In genomic region chr1:58018856-58019255, GRCm38 (mm10) we compare ENCODE assay signal across 8 mouse cellular contexts. TPM values are rescaled to one million over a fixed set of nuclear protein-coding genes. Genes with fewer than 3 reads are reported as not detected.
DNase-seq lines count a peak whose midpoint lies in the region; TF ChIP-seq lines count a peak whose summit lies in the region.

Kctd18 (minus strand) TSS chr1:58018956.

- no peaks in the 10 kb centered on the region for H3K36me3 ChIP-seq in kidney, adult 2 months (ENCODE audit: control insufficient read depth, insufficient read depth, low read length)

- no peaks in the 10 kb centered on the region for H3K27me3 ChIP-seq in kidney, adult 2 months (replicated peaks; ENCODE audit: control insufficient read depth, insufficient read depth, low read length)

- H3K4me3 ChIP-seq in kidney, adult 2 months (ENCODE audit: insufficient read depth, low read depth, low read length): no peak within 1 kb of the TSS
- H3K4me3 ChIP-seq in lung, adult 2 months (replicated peaks; ENCODE audit: extremely low read depth, low read depth, low read length): no peak within 1 kb of the TSS

- WGBS in kidney, adult 2 months: 98% methylated on average over 7 of the region's 7 CpGs
- 94% methylated on average over 7 of the region's 7 CpGs for WGBS in lung, adult 2 months

- no peak for TF ChIP-seq CTCF in kidney, adult 2 months (conservative IDR thresholded peaks at IDR 0.05; ENCODE audit: insufficient read depth, insufficient read length, low read depth, low read length)
- no peak for TF ChIP-seq CTCF in lung, adult 2 months (IDR thresholded peaks at IDR 0.05; ENCODE audit: insufficient read depth, low read length)

- no peak within 1 kb of the TSS for H3K27ac ChIP-seq in kidney, adult 2 months (ENCODE audit: insufficient read depth, low read depth, low read length)

- TF ChIP-seq POLR2A in kidney, adult 2 months (IDR thresholded peaks at IDR 0.05; ENCODE audit: low read depth, low read length): no peak
- TF ChIP-seq POLR2A in lung, adult 2 months (IDR thresholded peaks at IDR 0.05; ENCODE audit: borderline replicate concordance, extremely low read depth, low read depth, low read length): no peak

- no peaks in the 10 kb centered on the region for H3K4me1 ChIP-seq in kidney, adult 2 months (ENCODE audit: control insufficient read depth, insufficient read depth, low read length)
- no peaks in the 10 kb centered on the region for H3K4me1 ChIP-seq in lung, adult 2 months (ENCODE audit: control insufficient read depth, insufficient read depth, low read length)

- DNase-seq in frontal cortex, adult 2 months (ENCODE audit: extremely low spot score in 1 of 2, low spot score in 1 of 2): no peak
- DNase-seq in frontal cortex, postnatal 25 days (ENCODE audit: low spot score in 2 of 2): no peak
- DNase-seq in urinary bladder, adult 2 months (ENCODE audit: low spot score): no peak
- DNase-seq in urinary bladder, postnatal 25 days (ENCODE audit: low spot score): no peak
- DNase-seq in left cerebral cortex, postnatal 4 days: no peak
- DNase-seq in spleen, postnatal 4 days (ENCODE audit: low spot score in 2 of 2): no peak
- DNase-seq in kidney, adult 2 months: no peak
- DNase-seq in lung, adult 2 months: no peak

- intact Hi-C loops in left cerebral cortex, postnatal 4 days (cut with DNase I): no loop called here

RNA-seq across cellular contexts. Expression of gene Kctd18, which starts in this region (rescaled TPM):
- 21.8 and 27.4 TPM in 2 replicates for polyA plus RNA-seq in frontal cortex, adult 2 months (2012; rRNA removed)
- 20.7 and 22.2 TPM in 2 replicates for polyA plus RNA-seq in urinary bladder, adult 2 months (2012; rRNA removed)
- total RNA-seq in left cerebral cortex, postnatal 4 days (2021): 10 to 100 TPM; 29.2 to 30.5 TPM
- 4.3 and 4.8 TPM in 2 replicates for polyA plus RNA-seq in kidney, adult 2 months (2012; rRNA removed)
- polyA plus RNA-seq in lung, adult 2 months (2012; rRNA removed): 6.3 and 9.7 TPM in 2 replicates
